Mouse (Mus musculus) kidney, embryonic 15.5 days (tissue): ENCODE measurements at regions not wholly inside any gene's neighbourhood (a gene's known extent, or its start where the extent isn't known, plus 50 kb on each side); places are given as distances from the start of the nearest gene placed in this dataset.

ENCODE experiments used
- ATAC-seq: fragments of 200-750 bp; cut with Nextera tagmentation; replicated peaks from 2 replicates; pipeline ENCODE4 v1.8.0; 2017; ENCODE audit warnings: moderate TSS enrichment; ENCODE audit not compliant: low FRiP score
- H3K27ac ChIP-seq: fragments of 300-500 bp; sonication (generic); 2 replicates; pipeline ENCODE4 v1.5.1; 2015; ENCODE audit warnings: mild to moderate bottlenecking, inconsistent platforms
- H3K27me3 ChIP-seq: fragments of 300-500 bp; sonication (generic); 2 replicates; pipeline ENCODE4 v1.6.1; 2015; ENCODE audit warnings: inconsistent platforms
- H3K36me3 ChIP-seq: fragments of 300-500 bp; sonication (generic); 2 replicates; pipeline ENCODE4 v1.6.1; 2015; ENCODE audit warnings: inconsistent platforms
- H3K4me1 ChIP-seq: fragments of 300-500 bp; sonication (generic); 2 replicates; pipeline ENCODE4 v1.6.1; 2015; ENCODE audit warnings: inconsistent platforms
- H3K4me2 ChIP-seq: fragments of 300-500 bp; sonication (generic); 2 replicates; pipeline ENCODE4 v1.6.1; 2015; ENCODE audit warnings: moderate library complexity, mild to moderate bottlenecking, inconsistent platforms
- H3K4me3 ChIP-seq: fragments of 300-500 bp; sonication (generic); replicated peaks from 2 replicates; pipeline ENCODE4 v1.5.1; 2015; ENCODE audit warnings: mild to moderate bottlenecking, inconsistent platforms
- H3K9ac ChIP-seq: fragments of 300-500 bp; sonication (generic); 2 replicates; pipeline ENCODE4 v1.6.1; 2015; ENCODE audit warnings: mild to moderate bottlenecking, inconsistent platforms
- H3K9me3 ChIP-seq: fragments of 300-500 bp; sonication (generic); replicated peaks from 2 replicates; pipeline ENCODE4 v1.6.1; 2016; ENCODE audit warnings: inconsistent platforms
- WGBS: fragments of 180-500 bp; shearing (Covaris S2); methylation state at CpG from one replicate; pipeline ENCODE4 v1.1.7; 2015; ENCODE audit warnings: mixed read lengths; 5-methylcytosine and 5-hydroxymethylcytosine counted together

DNA sequence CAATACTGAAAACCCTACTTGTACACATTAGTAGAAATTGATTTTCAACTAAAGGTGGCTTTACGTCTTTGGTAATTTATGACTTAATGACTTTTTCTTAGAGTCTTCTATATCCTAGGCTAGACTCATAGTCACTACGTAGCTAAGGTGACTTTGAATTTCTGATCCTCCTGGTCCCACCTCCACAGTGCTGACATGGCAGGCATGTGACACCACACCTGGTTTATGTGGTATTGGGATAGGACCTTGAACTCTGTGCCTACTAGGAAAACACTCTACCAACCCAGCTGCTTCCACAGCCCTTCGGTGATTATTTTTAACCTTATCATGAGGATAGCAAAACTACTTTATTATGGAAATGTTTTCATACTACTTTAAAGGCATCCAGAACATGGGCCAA lies 51.5 kb upstream of the D7Ertd443e start:
- H3K36me3 ChIP-seq: no peaks in the 10 kb centered on the region
- H3K4me3 ChIP-seq: no peak overlapping the region
- no peaks in the 10 kb centered on the region for H3K4me1 ChIP-seq
- H3K27me3 ChIP-seq: no peaks in the 10 kb centered on the region
- WGBS: 86% methylated on average over 3 of the region's 3 CpGs
- H3K4me2 ChIP-seq: no peak overlapping the region
- no peak for ATAC-seq
- no peak overlapping the region for H3K27ac ChIP-seq
- no peak overlapping the region for H3K9ac ChIP-seq
- no peaks in the 10 kb centered on the region for H3K9me3 ChIP-seq

DNA sequence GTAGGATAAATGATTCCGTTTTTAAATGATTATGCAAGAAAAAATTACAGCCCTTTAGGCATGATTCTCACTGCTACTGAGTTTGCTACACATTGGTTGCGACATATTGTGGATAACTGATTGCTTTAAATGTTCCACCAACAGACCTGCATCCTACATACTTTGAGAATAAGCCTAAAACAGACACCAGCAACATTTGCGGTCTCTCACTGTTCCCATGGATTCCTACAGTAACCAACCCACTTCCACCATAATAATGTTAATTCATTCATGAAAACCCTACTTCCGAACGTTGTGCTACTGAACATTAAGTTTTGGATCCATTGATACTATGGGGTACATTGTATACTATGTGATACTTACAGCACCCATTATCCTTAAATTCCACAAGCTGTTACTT lies 53.8 kb upstream of the D7Ertd443e start:
- Histone ChIP-seq H3K4me1 (no peaks in the 10 kb centered on the region), H3K36me3 (no peaks in the 10 kb centered on the region), H3K4me2 (no peak overlapping the region), H3K4me3 (no peak overlapping the region), H3K9ac (no peak overlapping the region), H3K27me3 (no peaks in the 10 kb centered on the region), H3K9me3 (no peaks in the 10 kb centered on the region), H3K27ac (no peak overlapping the region)
- ATAC-seq: no peak
- 92% methylated on average over 5 of the region's 5 CpGs for WGBS

DNA sequence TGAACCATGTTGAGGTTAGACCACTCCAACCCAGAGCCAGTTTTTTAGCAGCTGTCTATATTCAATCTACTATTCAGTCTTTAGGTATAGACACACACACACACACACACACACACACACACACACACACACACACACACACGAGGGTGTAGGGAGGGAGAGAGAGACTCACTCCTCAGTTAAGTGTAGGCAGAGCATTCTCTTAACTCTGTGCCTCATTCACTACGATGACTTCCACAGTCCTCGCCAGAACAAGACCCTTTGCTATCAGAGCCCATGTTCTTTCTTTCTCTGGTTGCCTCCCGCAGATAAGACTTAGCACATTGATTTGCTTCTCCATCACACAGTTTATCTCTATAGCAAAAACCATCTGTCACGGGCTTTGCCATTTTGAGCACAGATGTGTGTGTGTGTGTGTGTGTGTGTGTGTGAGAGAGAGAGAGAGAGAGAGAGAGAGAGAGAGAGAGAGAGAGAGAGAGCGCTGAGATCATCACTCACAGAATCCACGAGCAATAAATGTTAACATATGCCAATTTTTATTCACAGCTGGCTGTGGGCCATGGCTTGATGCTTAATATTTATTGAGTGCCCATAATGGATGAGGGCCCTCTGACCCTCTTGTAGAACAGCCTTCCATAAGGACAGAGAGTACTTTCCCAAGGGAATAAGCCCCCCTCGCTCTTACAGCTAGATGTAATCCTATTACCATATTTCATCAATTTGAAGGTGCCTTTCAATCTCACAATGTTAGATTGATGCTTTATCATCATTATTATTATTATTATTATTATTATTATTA lies 59.7 kb upstream of the D7Ertd443e start:
- Histone ChIP-seq H3K27ac (no peak overlapping the region), H3K9me3 (no peaks in the 10 kb centered on the region), H3K36me3 (no peaks in the 10 kb centered on the region), H3K9ac (no peak overlapping the region), H3K4me2 (no peak overlapping the region), H3K4me3 (no peak overlapping the region), H3K4me1 (no peaks in the 10 kb centered on the region), H3K27me3 (no peaks in the 10 kb centered on the region)
- 72% methylated on average over 8 of the region's 8 CpGs for WGBS
- no peak for ATAC-seq

DNA sequence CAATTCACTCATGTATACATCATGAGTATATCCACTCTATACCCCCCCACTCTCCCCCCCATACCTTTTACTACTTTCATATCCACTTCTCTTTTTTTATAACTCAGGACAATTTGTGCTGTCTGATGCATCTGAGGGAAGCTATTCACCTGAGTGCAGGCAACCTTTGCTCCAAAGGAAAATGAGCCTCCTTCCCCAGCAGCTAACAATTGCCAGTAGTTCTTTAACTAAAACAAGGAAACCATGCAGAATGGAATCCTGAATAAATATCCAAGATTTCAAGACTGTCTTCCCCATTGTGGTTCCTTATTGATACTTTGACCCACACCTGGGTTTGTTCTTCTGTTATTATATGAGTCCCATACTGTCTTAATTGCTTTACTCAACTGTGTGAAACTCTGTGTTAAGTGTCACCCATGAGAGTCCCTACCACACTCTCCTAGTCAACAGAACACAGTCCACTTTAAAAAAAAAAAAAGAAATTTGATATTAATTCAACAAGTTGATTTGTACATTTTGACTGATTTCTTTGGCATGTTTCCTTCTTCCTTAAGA lies 62.3 kb upstream of the D7Ertd443e start:
- Histone ChIP-seq H3K4me2 (no peak overlapping the region), H3K4me1 (no peaks in the 10 kb centered on the region), H3K36me3 (no peaks in the 10 kb centered on the region), H3K4me3 (no peak overlapping the region), H3K9me3 (no peaks in the 10 kb centered on the region), H3K27me3 (no peaks in the 10 kb centered on the region), H3K27ac (no peak overlapping the region), H3K9ac (no peak overlapping the region)
- ATAC-seq: no peak

DNA sequence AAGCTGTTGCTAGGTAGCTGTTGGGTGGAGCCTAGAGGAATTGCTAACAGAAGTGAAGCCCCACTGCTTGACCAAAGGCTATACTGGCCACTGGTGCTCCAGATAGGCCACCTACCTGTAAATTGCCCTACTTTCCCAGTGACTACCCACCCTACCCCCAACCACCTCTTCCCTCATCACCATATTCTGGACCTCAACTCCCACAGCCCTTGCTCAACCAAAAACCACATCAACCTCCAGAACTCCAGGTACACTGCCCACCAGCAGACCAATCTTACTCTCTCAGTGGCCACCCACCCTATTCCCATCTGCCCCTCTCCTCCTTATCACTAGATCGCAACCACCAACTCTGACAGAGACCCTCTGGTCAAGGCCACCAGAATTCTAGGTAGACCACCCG lies 63.4 kb upstream of the D7Ertd443e start:
- Histone ChIP-seq H3K27me3 (no peaks in the 10 kb centered on the region), H3K9me3 (0 out of 2 replicates have a peak, but pooled peaks cover 3% of the 10 kb centered on the region), H3K4me2 (no peak overlapping the region), H3K9ac (no peak overlapping the region), H3K36me3 (no peaks in the 10 kb centered on the region), H3K27ac (no peak overlapping the region), H3K4me3 (no peak overlapping the region), H3K4me1 (no peaks in the 10 kb centered on the region)
- 80% methylated on average over 2 of the region's 2 CpGs for WGBS
- no peak for ATAC-seq

DNA sequence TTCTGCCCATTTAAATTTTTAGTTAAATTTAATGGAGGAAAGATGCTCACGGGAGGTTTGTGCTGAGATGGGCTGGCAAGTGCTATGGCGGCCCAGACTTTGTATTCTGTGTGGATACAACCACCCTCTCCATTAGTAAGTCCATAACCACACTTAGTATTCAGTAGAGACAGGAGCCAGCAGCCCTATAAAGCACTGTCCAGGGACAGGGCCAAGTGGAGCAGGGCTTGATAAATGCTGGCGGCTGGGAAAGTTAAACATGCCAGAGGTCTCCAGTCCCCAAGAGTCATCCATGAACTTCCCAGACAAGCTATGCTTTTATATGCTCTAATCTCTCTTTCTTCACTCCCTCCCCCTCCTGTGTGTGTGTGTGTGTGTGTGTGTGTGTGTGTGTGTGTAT lies 77.2 kb upstream of the D7Ertd443e start:
- ATAC-seq: no peak
- Histone ChIP-seq H3K4me3 (no peak overlapping the region), H3K27me3 (no peaks in the 10 kb centered on the region), H3K9me3 (no peaks in the 10 kb centered on the region), H3K27ac (no peak overlapping the region), H3K36me3 (no peaks in the 10 kb centered on the region), H3K9ac (no peak overlapping the region), H3K4me1 (no peaks in the 10 kb centered on the region), H3K4me2 (no peak overlapping the region)
- WGBS: 80% methylated on average over 3 of the region's 3 CpGs

DNA sequence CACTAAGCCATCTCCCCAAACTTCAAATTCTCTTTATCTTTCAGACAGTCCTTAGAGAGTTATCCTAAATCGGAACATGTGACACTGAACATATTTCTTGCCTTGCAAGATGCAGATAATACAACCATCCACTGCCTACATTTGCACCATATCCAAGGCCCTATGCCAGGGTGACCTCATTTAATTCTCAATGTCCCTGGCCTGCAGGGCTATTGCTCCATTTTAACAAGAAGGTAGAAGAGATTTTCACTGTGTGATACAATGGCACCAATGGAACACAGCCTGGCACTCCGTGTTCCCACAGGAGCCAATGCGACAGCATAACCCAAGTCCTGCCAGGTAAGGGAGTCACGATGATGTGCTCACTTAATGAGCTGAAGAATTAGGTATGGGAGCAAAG lies 77.9 kb upstream of the D7Ertd443e start:
- WGBS: 91% methylated on average over 4 of the region's 4 CpGs

DNA sequence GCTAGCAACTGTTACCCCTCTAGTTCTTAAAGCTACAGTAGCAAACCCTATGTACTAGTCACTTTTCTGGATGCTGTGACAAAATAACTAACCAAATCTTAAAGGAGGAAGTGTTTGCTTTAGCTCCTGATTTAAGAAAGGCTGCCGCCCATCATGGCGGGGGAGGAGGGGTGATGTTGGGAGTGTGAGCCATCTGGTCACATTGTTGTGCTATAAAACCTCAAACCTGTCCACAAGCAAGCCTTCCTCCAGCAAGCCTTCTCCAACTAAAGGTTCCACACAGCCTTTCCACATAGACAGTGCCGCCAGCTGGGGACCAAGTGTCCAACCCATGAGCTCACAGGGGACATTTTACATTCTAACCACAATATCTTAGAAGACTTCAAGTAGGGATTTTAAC lies 81.8 kb upstream of the D7Ertd443e start:
- H3K4me1 ChIP-seq: no peaks in the 10 kb centered on the region
- WGBS: 52% methylated on average over 3 of the region's 3 CpGs
- H3K27ac ChIP-seq: no peak overlapping the region
- no peak overlapping the region for H3K9ac ChIP-seq
- no peaks in the 10 kb centered on the region for H3K36me3 ChIP-seq
- no peak overlapping the region for H3K4me3 ChIP-seq
- no peaks in the 10 kb centered on the region for H3K27me3 ChIP-seq
- ATAC-seq: no peak
- no peaks in the 10 kb centered on the region for H3K9me3 ChIP-seq
- H3K4me2 ChIP-seq: no peak overlapping the region

More for the DNA sequence above, 77.9 kb upstream of the D7Ertd443e start:
- no peaks in the 10 kb centered on the region for H3K36me3 ChIP-seq
- no peak for ATAC-seq
- H3K27ac ChIP-seq: no peak overlapping the region
- H3K9ac ChIP-seq: no peak overlapping the region
- no peaks in the 10 kb centered on the region for H3K4me1 ChIP-seq
- no peak overlapping the region for H3K4me3 ChIP-seq
- no peaks in the 10 kb centered on the region for H3K27me3 ChIP-seq
- no peaks in the 10 kb centered on the region for H3K9me3 ChIP-seq
- no peak overlapping the region for H3K4me2 ChIP-seq

DNA sequence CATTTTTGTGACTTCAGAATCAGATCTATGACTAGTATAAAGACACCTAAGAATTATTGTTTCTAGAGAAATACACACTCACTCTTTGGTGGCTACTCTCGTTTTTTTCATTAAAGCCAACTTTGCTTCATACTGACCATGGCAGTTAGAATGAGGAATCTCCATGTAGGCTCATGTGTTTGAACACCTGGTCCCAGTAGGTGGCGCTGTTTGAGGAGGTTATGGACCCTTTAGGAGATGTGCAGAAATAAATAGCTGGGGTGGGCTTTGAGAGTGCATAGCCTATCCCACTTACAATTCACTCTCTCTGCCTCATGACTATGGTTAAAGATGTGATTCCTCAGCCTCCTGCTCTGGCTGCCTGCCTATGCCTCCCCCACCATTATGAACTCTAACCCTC lies 85.8 kb upstream of the D7Ertd443e start:
- no peak for ATAC-seq
- Histone ChIP-seq H3K9me3 (no peaks in the 10 kb centered on the region), H3K4me3 (no peak overlapping the region), H3K36me3 (no peaks in the 10 kb centered on the region), H3K4me2 (no peak overlapping the region), H3K27me3 (no peaks in the 10 kb centered on the region), H3K4me1 (no peaks in the 10 kb centered on the region), H3K9ac (no peak overlapping the region), H3K27ac (no peak overlapping the region)
- 28% methylated on average over 2 of the region's 2 CpGs for WGBS

DNA sequence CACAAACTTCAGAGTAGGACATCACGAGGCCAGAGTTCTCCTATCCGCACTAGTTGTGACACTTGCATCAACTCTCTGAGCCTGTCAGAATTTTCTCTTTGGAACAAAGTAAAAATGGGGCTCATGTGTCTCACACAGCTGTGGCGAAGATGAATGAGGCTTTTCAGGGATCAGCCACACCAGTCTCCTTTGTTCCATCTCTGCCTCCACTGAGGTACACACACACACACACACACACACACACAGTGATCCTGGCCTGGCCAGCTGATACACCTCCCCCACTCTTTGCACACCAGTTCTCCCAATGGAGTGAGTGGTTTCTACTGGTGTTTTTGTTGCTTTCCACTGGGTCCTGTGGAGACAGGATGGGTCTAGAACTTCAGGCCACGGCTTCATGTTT lies 105.9 kb upstream of the D7Ertd443e start:
- 75% methylated on average over 4 of the region's 4 CpGs for WGBS
- H3K9ac ChIP-seq: no peak overlapping the region

DNA sequence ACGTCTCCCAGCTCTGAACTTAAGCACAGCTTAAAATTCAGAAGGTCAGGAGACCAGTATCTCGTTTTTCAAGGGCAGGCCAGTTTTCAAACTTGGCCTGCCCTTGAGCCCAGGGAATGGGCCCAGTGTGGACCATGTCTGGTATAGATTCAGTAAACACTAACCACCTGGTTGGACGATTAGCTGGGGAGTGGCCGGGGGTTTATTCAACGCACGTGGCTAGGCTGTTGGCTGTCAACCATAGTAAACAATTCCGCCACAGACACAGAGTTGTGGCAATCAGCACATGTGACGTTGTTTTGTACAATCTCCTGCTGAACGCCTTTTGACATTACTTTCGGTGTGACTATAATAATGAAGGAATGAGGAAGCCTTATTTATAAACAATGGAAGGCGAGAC lies 111.8 kb upstream of the D7Ertd443e start:
- H3K9ac ChIP-seq: no peak overlapping the region
- 54% methylated on average over 11 of the region's 11 CpGs for WGBS
- no peak overlapping the region for H3K27ac ChIP-seq
- no peak for ATAC-seq
- no peaks in the 10 kb centered on the region for H3K36me3 ChIP-seq
- H3K9me3 ChIP-seq: no peaks in the 10 kb centered on the region
- no peak overlapping the region for H3K4me2 ChIP-seq
- H3K4me3 ChIP-seq: no peak overlapping the region
- no peaks in the 10 kb centered on the region for H3K27me3 ChIP-seq
- H3K4me1 ChIP-seq: peaks cover 15% of the 10 kb centered on the region

More for the DNA sequence above, 105.9 kb upstream of the D7Ertd443e start:
- no peaks in the 10 kb centered on the region for H3K36me3 ChIP-seq
- no peak overlapping the region for H3K4me3 ChIP-seq
- ATAC-seq: no peak
- H3K9me3 ChIP-seq: no peaks in the 10 kb centered on the region
- no peaks in the 10 kb centered on the region for H3K27me3 ChIP-seq
- no peaks in the 10 kb centered on the region for H3K4me1 ChIP-seq
- no peak overlapping the region for H3K27ac ChIP-seq
- H3K4me2 ChIP-seq: no peak overlapping the region

DNA sequence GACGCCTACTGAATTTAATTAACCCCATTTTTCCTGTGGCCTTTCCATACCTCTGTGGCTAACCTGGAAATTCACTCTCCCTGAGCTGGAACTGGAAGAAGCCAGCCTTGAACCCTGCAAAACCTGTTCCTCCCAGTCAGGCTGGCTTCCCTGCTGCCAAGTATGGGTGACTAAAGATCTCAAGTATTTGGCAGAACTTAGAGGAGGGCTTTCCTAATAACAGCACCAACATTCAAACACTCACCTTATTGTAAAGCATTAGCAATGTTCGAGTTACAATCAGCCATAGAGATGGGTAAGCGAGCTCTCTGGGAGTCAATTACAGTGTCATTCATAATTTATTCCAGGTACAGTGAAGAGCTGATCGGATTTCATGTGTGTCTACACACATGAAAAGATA lies 112.4 kb upstream of the D7Ertd443e start:
- H3K27ac ChIP-seq: no peak overlapping the region
- H3K4me2 ChIP-seq: no peak overlapping the region
- H3K9me3 ChIP-seq: no peaks in the 10 kb centered on the region
- H3K9ac ChIP-seq: no peak overlapping the region
- no peaks in the 10 kb centered on the region for H3K36me3 ChIP-seq
- no peaks in the 10 kb centered on the region for H3K27me3 ChIP-seq
- ATAC-seq: no peak
- peaks cover 15% of the 10 kb centered on the region for H3K4me1 ChIP-seq
- 47% methylated on average over 4 of the region's 4 CpGs for WGBS
- no peak overlapping the region for H3K4me3 ChIP-seq

DNA sequence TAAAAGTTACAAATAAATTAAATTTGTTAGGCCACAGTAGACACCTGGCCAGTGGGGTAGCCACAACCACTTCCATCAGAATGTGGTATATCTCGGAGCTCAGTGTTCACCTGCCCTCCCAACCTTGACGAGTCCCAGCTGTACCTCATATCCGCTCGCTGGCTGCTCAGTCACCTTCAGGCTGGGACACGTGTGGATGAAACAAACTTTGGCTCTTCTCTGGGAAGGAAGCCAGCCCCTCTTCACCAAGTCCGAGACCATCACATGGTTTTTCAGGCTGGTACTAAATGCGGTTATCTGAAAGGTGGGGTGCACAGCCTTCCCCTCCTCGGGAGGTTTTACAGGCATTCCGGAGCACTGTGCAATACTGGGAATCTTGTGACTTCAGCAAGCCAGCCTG lies 113.3 kb upstream of the D7Ertd443e start:
- Histone ChIP-seq H3K4me2 (no peak overlapping the region), H3K27ac (peak overlapping the region; percentile 30; the same call in 1 of the 2 replicates)

More for the DNA sequence above, 113.3 kb upstream of the D7Ertd443e start:
- WGBS: 41% methylated on average over 9 of the region's 9 CpGs
- H3K27me3 ChIP-seq: no peaks in the 10 kb centered on the region
- H3K9ac ChIP-seq: no peak overlapping the region
- no peaks in the 10 kb centered on the region for H3K36me3 ChIP-seq
- ATAC-seq: peak; percentile 66; the same call in 1 of the 2 replicates
- no peak overlapping the region for H3K4me3 ChIP-seq
- peaks cover 15% of the 10 kb centered on the region for H3K4me1 ChIP-seq
- H3K9me3 ChIP-seq: no peaks in the 10 kb centered on the region
